Mouse (Mus musculus) G1E (cell line): ENCODE measurements around the gene Wls. TPM values are rescaled to one million over a fixed set of nuclear protein-coding genes. Genes with fewer than 3 reads are reported as not detected.

Experiments used
- ATAC-seq: 2 replicates; pipeline ENCODE4 v1.8.0; 2016; ENCODE audit warnings: mild to moderate bottlenecking; ENCODE audit not compliant: insufficient number of reproducible peaks, poor library complexity, low FRiP score, severe bottlenecking; ENCODE audit errors: extremely low read depth
- DNase-seq: peaks from one replicate; pipeline ENCODE4 v3.0.0; 2012; ENCODE audit warnings: low spot score
- H3K27me3 ChIP-seq: 2 replicates; pipeline ENCODE4 v1.6.1; 2012; ENCODE audit warnings: mild to moderate bottlenecking, low read length, inconsistent platforms; ENCODE audit not compliant: insufficient read depth
- H3K36me3 ChIP-seq: replicated peaks from 2 replicates; pipeline ENCODE3; 2012; ENCODE audit warnings: mild to moderate bottlenecking, inconsistent platforms
- H3K4me1 ChIP-seq: 2 replicates; pipeline ENCODE4 v1.6.1; 2012; ENCODE audit warnings: low read depth, low read length, inconsistent platforms, mixed read lengths; ENCODE audit not compliant: insufficient read depth
- H3K4me3 ChIP-seq: 2 replicates; pipeline ENCODE4 v1.5.1; 2012; ENCODE audit warnings: low read depth, mild to moderate bottlenecking, inconsistent platforms, low read length, moderate library complexity, mixed read lengths
- H3K9me3 ChIP-seq: replicated peaks from 2 replicates; pipeline ENCODE4 v1.6.1; 2012; ENCODE audit warnings: inconsistent platforms
- CTCF ChIP-seq: IDR thresholded peaks from 2 replicates; pipeline ENCODE4 v1.5.1; 2012; ENCODE audit warnings: low read depth, low read length, inconsistent platforms, mixed read lengths
- GATA1 ChIP-seq: IDR thresholded peaks from 2 replicates; pipeline ENCODE4 v1.6.1; 2012; ENCODE audit warnings: borderline replicate concordance, low read length, inconsistent platforms, mixed read lengths
- GATA2 ChIP-seq: IDR thresholded peaks from 2 replicates; pipeline ENCODE4 v1.6.1; 2012; ENCODE audit warnings: low read depth, low read length, inconsistent platforms, borderline replicate concordance
- POLR2AphosphoS5 ChIP-seq: IDR thresholded peaks from 2 replicates; pipeline ENCODE4 v1.6.1; 2012; ENCODE audit warnings: low read depth, low read length, inconsistent platforms; ENCODE audit not compliant: insufficient replicate concordance
- TAL1 ChIP-seq: conservative IDR thresholded peaks from 2 replicates; pipeline ENCODE4 v1.6.1; 2012; ENCODE audit warnings: low read depth, low read length, inconsistent platforms, mixed read lengths
- polyA plus RNA-seq: library from polyadenylated mRNA; stranded (reverse); fragments of >175 nt; gene quantifications from 2 replicates; pipeline ENCODE4 v1.2.3, GENCODE M21; 2012
- total RNA-seq, 2 experiments: library from RNA; stranded (forward) in 1 of 2; stranded (reverse) in 1 of 2; fragments of 200-1000 nt in 1 of 2; fragments of >200 nt in 1 of 2; fragmentation: Nextera tagmentation in 1 of 2; gene quantifications; 2 replicates each; pipeline ENCODE4 v1.2.3; 2014 to 2017

Wls gene
- total and polyA plus RNA-seq, 3 experiments = 11.2 to 81.6 (median 67.9) TPM

DNA sequence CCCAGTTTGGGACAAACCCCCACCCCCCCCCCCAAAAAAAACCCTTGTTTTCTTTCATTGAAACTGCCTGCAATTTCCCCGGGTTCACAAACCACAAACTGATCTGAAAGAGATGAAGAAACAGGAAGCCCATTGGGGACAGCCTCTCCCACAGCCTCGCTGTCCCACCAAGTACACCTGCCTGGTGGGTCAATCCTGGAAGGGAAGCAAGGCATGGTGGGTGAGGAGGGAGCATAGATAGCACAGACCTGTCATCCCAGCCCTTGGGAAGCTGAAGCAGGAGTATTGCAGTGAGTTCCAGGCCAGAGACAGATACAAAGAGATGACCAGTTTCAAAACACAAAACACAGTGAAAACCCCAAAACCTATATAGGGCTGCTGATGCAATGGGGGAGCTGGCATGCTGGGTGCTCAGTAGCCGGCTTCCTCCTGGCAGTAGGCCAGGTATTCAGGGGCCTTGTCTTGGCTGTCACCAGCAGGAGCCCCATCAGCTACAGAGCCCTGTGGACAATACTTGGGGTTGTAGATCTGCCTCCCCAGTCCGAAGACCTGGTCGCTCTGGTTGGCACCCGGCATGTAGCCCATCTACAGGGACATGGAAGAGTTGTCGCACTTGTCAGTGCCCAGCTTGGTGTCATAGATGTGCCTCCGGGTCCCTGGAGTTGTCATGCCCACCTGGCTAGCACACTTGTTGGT, 51.7 kb downstream of the Wls start:
- DNase-seq (no peak), ATAC-seq (no peak)
- no peaks in the 10 kb centered on the region for H3K36me3 ChIP-seq
- no peaks in the 10 kb centered on the region for H3K4me1 ChIP-seq
- TF ChIP-seq GATA1 (no peak), CTCF (no peak), GATA2 (no peak), TAL1 (no peak), POLR2AphosphoS5 (no peak)
- H3K27me3 ChIP-seq = peaks cover 4% of the 10 kb centered on the region; the same call in 1 of the 2 replicates
- no peaks in the 10 kb centered on the region for H3K9me3 ChIP-seq
- no peak overlapping the region for H3K4me3 ChIP-seq

DNA sequence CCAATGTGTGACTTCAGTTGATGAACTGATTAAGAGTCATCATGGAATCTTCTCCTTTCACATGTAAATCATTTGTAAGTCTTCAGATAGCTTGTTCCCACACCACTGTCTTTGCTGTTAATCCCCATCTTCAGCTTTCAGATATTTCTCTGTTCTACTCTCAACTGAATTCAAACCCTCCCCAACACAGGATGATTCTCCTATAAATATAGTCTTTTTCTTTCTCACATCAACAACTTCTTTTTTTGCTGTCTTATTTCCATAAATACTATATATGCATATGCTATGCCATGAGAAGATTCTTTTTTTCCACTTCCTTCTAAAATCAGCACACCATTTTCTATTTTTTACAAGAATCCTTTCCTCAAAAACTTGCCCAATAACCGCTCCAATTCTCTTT, 67.9 kb downstream of the Wls start:
- DNase-seq (no peak), ATAC-seq (no peak)
- no peak overlapping the region for H3K4me3 ChIP-seq
- TF ChIP-seq GATA1 (no peak), POLR2AphosphoS5 (no peak), GATA2 (no peak), TAL1 (no peak)
- H3K9me3 ChIP-seq = no peaks in the 10 kb centered on the region
- H3K27me3 ChIP-seq = no peaks in the 10 kb centered on the region
- no peaks in the 10 kb centered on the region for H3K4me1 ChIP-seq
- no peaks in the 10 kb centered on the region for H3K36me3 ChIP-seq

DNA sequence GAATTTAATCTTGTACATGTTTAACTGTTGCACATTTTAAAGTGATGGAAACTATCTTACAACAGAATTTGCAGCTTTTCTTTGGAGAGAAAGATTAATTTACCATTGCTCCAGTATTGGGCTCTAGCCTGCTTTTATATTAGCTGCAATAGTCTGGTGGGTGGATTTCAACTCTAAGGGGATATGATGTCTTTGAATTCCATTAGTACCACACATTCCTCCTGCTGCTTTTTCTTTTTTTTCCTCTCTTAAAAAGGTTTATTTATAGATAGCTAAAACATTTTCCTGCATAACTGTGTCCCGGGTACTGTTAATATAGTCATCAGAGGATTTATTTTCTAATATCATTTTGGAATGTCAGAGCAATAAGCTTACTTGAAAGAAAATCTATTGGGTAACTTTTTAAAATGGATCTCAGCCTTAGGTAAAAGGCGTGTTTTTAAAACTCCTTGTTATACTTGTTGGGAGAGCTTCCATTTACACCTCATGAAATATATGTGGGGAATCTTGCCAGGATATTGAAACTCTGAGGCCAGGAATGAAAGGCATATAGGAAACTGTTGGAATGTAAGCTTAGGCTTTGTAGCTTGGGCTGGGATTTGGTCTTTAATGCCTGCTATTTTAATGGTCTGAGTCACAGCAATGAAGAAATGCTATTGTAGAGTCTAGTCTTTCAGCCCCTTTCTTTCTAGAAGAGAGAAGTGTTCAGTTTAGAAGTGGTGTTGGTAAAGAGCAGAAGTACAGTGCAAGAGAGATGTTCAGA, 78.0 kb downstream of the Wls start:
- TF ChIP-seq GATA2 = no peak
- no peak for TF ChIP-seq GATA1
- TF ChIP-seq TAL1 = no peak
- no peak for TF ChIP-seq CTCF
- TF ChIP-seq POLR2AphosphoS5 = no peak
- Histone ChIP-seq H3K27me3 (no peaks in the 10 kb centered on the region), H3K9me3 (no peaks in the 10 kb centered on the region), H3K36me3 (no peaks in the 10 kb centered on the region), H3K4me3 (no peak overlapping the region), H3K4me1 (no peaks in the 10 kb centered on the region)
- ATAC-seq (no peak), DNase-seq (no peak)

Other genes with a start within 250 kb of the Wls start
- gene Rpe65, start 240.5 kb upstream of the Wls start, total RNA-seq (2014; fragmentation: Nextera tagmentation) = not detected in 2 replicates
- not detected in 2 replicates for gene Rpe65, start 240.5 kb upstream of the Wls start, total RNA-seq (2017)
- not detected in 2 replicates for gene Rpe65, start 240.5 kb upstream of the Wls start, polyA plus RNA-seq